Mouse (Mus musculus) stomach, embryonic 15.5 days (tissue): ENCODE measurements at regions not wholly inside any gene's neighbourhood (a gene's known extent, or its start where the extent isn't known, plus 50 kb on each side); places are given as distances from the start of the nearest gene placed in this dataset.
A peak's percentile ranks its signal among the peaks of the same experiment; 100 is the strongest.

ENCODE experiments used
- ATAC-seq: fragments of 200-750 bp; cut with Nextera tagmentation; 2 replicates; pipeline ENCODE4 v1.8.0; 2017; ENCODE audit warnings: low read depth, moderate number of reproducible peaks, moderate TSS enrichment; ENCODE audit not compliant: insufficient read depth, low FRiP score
- H3K27ac ChIP-seq: fragments of 300-500 bp; sonication (generic); 2 replicates; pipeline ENCODE4 v1.5.1; 2015; ENCODE audit warnings: mild to moderate bottlenecking, inconsistent platforms
- H3K27me3 ChIP-seq: fragments of 300-500 bp; sonication (generic); replicated peaks from 2 replicates; pipeline ENCODE4 v1.6.1; 2015; ENCODE audit warnings: inconsistent platforms
- H3K36me3 ChIP-seq: fragments of 300-500 bp; sonication (generic); 2 replicates; pipeline ENCODE4 v1.6.1; 2015; ENCODE audit warnings: inconsistent platforms
- H3K4me1 ChIP-seq: fragments of 300-500 bp; sonication (generic); 2 replicates; pipeline ENCODE4 v1.6.1; 2015; ENCODE audit warnings: inconsistent platforms
- H3K4me2 ChIP-seq: fragments of 300-500 bp; sonication (generic); 2 replicates; pipeline ENCODE4 v1.6.1; 2015; ENCODE audit warnings: mild to moderate bottlenecking, inconsistent platforms
- H3K4me3 ChIP-seq: fragments of 300-500 bp; sonication (generic); replicated peaks from 2 replicates; pipeline ENCODE4 v1.5.1; 2015; ENCODE audit warnings: inconsistent platforms
- H3K9ac ChIP-seq: fragments of 300-500 bp; sonication (generic); 2 replicates; pipeline ENCODE4 v1.6.1; 2015; ENCODE audit warnings: inconsistent platforms
- H3K9me3 ChIP-seq: fragments of 300-500 bp; sonication (generic); 2 replicates; pipeline ENCODE4 v1.6.1; 2016; ENCODE audit warnings: inconsistent platforms
- WGBS: fragments of 180-500 bp; shearing (Covaris S2); methylation state at CpG from one replicate; pipeline ENCODE4 v1.1.7; 2015; 5-methylcytosine and 5-hydroxymethylcytosine counted together

- peak; percentile 80 for ATAC-seq
- Histone ChIP-seq H3K27me3 (peaks cover 22% of the 10 kb centered on the region), H3K4me2 (no peak overlapping the region)
Observed at GRCm38 (mm10) chr8:126135573-126135972, 140.6 kb downstream of the Kcnk1 start.

GRCm38 (mm10) chr8:126136946-126137345, 142.0 kb downstream of the Kcnk1 start:
- Histone ChIP-seq H3K36me3 (no peaks in the 10 kb centered on the region), H3K27ac (no peak overlapping the region), H3K9me3 (no peaks in the 10 kb centered on the region), H3K4me1 (peaks cover 24% of the 10 kb centered on the region), H3K9ac (no peak overlapping the region), H3K27me3 (peaks cover 22% of the 10 kb centered on the region), H3K4me2 (no peak overlapping the region), H3K4me3 (no peak overlapping the region)
- WGBS = 78% methylated on average over 3 of the region's 3 CpGs
- no peak for ATAC-seq

More at GRCm38 (mm10) chr8:126135573-126135972, 140.6 kb downstream of the Kcnk1 start:
- no peaks in the 10 kb centered on the region for H3K9me3 ChIP-seq
- 55% methylated on average over 3 of the region's 3 CpGs for WGBS
- no peak overlapping the region for H3K9ac ChIP-seq
- peaks cover 24% of the 10 kb centered on the region for H3K4me1 ChIP-seq
- no peak overlapping the region for H3K4me3 ChIP-seq
- no peaks in the 10 kb centered on the region for H3K36me3 ChIP-seq
- H3K27ac ChIP-seq = no peak overlapping the region

DNA sequence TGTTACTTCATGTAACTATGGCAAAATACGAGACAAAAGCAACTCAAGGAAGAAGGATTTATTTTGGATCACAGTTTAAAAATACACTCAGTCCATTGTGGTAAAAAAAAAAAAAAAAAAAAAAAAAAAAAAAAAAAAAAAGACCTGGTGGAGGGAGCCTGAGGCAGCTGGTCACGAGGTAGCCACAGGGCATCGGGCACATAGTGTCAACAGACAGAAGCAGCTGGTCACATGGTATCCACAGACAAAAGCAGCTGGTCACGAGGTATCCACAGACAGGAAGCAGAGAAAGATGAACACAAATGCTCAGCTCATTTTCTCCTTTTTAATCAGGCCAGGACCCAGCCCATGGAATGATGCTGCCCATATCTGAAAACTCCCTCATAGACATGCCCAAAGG, 142.5 kb downstream of the Kcnk1 start:
- no peak for ATAC-seq
- Histone ChIP-seq H3K9ac (no peak overlapping the region), H3K4me1 (peaks cover 24% of the 10 kb centered on the region), H3K36me3 (no peaks in the 10 kb centered on the region), H3K4me2 (no peak overlapping the region), H3K27ac (no peak overlapping the region), H3K27me3 (peaks cover 22% of the 10 kb centered on the region), H3K4me3 (no peak overlapping the region), H3K9me3 (no peaks in the 10 kb centered on the region)
- WGBS = 68% methylated on average over 4 of the region's 4 CpGs

- peak overlapping the region; percentile 97 for H3K4me2 ChIP-seq
- no peak overlapping the region for H3K27ac ChIP-seq
- H3K9ac ChIP-seq = peak overlapping the region; percentile 12; the same call in 1 of the 2 replicates
- H3K27me3 ChIP-seq = peaks cover 22% of the 10 kb centered on the region
- H3K4me1 ChIP-seq = peaks cover 24% of the 10 kb centered on the region
- no peaks in the 10 kb centered on the region for H3K36me3 ChIP-seq
- peak overlapping the region; percentile 54 for H3K4me3 ChIP-seq
- no peaks in the 10 kb centered on the region for H3K9me3 ChIP-seq
- peak; percentile 18; the same call in 1 of the 2 replicates for ATAC-seq
- WGBS = under 1% methylated on average over 81 of the region's 95 CpGs
Observed at GRCm38 (mm10) chr8:126138645-126139545, 143.9 kb downstream of the Kcnk1 start.

- no peak for ATAC-seq
- Histone ChIP-seq H3K4me1 (peaks cover 24% of the 10 kb centered on the region), H3K27ac (no peak overlapping the region), H3K9ac (no peak overlapping the region), H3K36me3 (no peaks in the 10 kb centered on the region), H3K9me3 (no peaks in the 10 kb centered on the region), H3K4me2 (peak overlapping the region; percentile 97), H3K4me3 (peak overlapping the region; percentile 54), H3K27me3 (peaks cover 22% of the 10 kb centered on the region)
- 24% methylated on average over 11 of the region's 11 CpGs for WGBS
Observed at GRCm38 (mm10) chr8:126139546-126139870, 144.5 kb downstream of the Kcnk1 start.

DNA sequence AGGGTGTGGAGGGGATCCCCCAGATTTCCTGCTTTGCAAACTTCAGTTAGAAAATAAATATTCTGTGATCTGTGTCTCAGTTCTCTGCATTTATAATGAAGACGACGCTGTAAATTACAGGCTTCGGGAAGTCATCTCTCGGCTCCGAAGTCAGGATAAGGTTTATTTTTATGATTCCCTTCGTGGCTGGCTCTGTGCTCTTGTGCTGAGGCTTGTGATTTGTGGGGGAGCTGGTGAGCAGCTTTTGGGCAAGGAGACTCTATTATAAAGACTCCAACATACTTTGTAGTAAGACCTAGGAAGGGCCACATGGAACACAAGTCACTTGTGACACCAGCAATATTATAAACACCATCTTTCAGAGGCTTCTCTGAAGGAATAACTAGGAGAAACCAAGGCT, 146.0 kb downstream of the Kcnk1 start:
- peaks cover 22% of the 10 kb centered on the region for H3K27me3 ChIP-seq
- no peak overlapping the region for H3K27ac ChIP-seq
- peaks cover 13% of the 10 kb centered on the region for H3K4me1 ChIP-seq
- no peak overlapping the region for H3K4me3 ChIP-seq
- H3K36me3 ChIP-seq = no peaks in the 10 kb centered on the region
- no peak overlapping the region for H3K4me2 ChIP-seq
- no peak for ATAC-seq
- 79% methylated on average over 6 of the region's 6 CpGs for WGBS
- no peaks in the 10 kb centered on the region for H3K9me3 ChIP-seq
- H3K9ac ChIP-seq = no peak overlapping the region

DNA sequence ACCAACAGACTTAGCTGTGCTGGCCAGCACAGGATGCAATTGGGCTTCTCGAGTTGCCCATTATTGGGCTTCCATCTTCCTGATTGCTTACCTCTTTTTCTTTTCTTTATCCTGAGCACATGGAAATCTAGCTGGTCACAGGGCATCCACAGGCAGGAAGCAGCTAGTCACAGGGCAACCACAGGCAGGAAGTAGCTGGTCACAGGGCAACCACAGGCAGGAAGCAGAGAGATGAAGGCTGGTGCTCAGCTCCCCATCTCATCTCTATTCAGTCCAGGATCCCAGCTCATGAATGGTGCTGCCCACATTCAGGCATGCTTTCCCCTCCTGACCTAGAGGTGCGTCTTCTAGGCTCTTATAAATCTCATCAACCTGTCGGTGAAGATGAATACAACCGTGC, 146.8 kb upstream of the Slc35f3 start:
- 65% methylated on average over 4 of the region's 4 CpGs for WGBS
- Histone ChIP-seq H3K4me1 (peaks cover 7% of the 10 kb centered on the region; the same call in 1 of the 2 replicates), H3K27ac (no peak overlapping the region), H3K4me2 (no peak overlapping the region), H3K9me3 (no peaks in the 10 kb centered on the region), H3K9ac (no peak overlapping the region), H3K4me3 (no peak overlapping the region), H3K36me3 (no peaks in the 10 kb centered on the region), H3K27me3 (0 out of 2 replicates have a peak, but pooled peaks cover 3% of the 10 kb centered on the region)
- no peak for ATAC-seq

DNA sequence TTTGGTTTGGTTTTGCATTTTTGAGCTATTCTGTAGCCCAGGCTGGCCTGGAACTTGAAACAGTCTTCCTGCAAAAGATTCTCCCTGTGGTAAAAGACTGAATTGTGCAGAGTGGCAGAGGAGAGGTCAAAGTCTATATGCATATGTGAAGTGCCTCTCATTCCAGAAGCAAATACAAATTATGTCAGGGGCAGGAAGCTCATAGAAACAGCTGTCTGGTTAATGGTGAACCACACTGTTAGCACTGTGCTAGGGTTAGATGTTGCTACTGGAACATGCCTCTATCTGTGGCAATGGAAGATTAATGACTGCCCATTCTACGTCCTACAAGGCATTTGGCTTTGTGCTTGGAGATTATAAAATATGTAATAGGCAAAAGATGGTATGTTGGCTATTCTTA, 144.4 kb upstream of the Slc35f3 start:
- WGBS = 40% methylated on average over 1 of the region's 1 CpGs
- peak; percentile 45; the same call in 1 of the 2 replicates for ATAC-seq
- no peak overlapping the region for H3K9ac ChIP-seq
- H3K9me3 ChIP-seq = no peaks in the 10 kb centered on the region
- no peak overlapping the region for H3K4me2 ChIP-seq
- H3K4me3 ChIP-seq = no peak overlapping the region
- H3K36me3 ChIP-seq = no peaks in the 10 kb centered on the region
- H3K27me3 ChIP-seq = 0 out of 2 replicates have a peak, but pooled peaks cover 3% of the 10 kb centered on the region
- no peak overlapping the region for H3K27ac ChIP-seq
- peaks cover 7% of the 10 kb centered on the region; the same call in 1 of the 2 replicates for H3K4me1 ChIP-seq

DNA sequence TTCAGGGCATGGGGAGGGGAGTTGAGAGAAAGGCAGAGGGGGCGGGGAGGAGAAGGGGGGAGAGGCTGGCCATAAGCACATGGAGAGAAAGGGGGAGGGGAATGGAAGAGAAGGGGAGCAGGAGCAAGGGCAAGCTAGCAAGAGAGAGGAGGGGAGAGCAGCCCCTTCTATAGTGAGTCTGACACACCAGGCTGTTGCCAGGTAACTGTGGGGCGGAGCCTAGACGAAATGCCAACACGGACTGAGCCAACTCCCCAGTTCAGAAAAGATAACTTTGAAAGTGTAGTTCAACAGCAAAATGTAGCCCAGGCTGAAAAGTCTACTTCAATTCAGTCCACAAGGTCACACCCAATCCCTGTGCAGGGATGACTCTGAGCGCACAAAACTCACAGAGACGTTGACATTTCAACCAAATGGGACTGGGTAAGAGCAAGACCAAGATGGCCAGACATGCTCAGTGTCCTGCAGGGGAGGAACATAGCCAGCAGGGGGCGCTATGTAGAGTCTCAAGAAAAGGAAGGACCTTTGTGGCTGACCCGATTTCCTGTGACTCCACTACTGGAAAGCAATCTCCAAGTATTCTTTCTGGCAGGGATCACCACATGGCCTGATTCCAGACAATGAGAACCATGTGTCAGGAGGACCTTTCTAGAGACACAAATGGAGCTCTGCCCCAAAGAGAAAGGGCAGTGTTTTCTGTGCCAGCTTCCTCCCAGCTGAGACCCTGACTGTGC, 140.7 kb upstream of the Slc35f3 start:
- no peaks in the 10 kb centered on the region for H3K9me3 ChIP-seq
- WGBS = 61% methylated on average over 8 of the region's 8 CpGs
- peak; percentile 61 for ATAC-seq
- no peaks in the 10 kb centered on the region for H3K36me3 ChIP-seq
- H3K4me3 ChIP-seq = no peak overlapping the region
- H3K27me3 ChIP-seq = no peaks in the 10 kb centered on the region
- H3K4me1 ChIP-seq = peaks cover 7% of the 10 kb centered on the region; the same call in 1 of the 2 replicates
- H3K4me2 ChIP-seq = no peak overlapping the region
- no peak overlapping the region for H3K27ac ChIP-seq
- H3K9ac ChIP-seq = no peak overlapping the region

GRCm38 (mm10) chr8:126159485-126159884, 138.9 kb upstream of the Slc35f3 start:
- Histone ChIP-seq H3K9me3 (no peaks in the 10 kb centered on the region), H3K27me3 (no peaks in the 10 kb centered on the region), H3K27ac (no peak overlapping the region), H3K36me3 (no peaks in the 10 kb centered on the region), H3K4me1 (no peaks in the 10 kb centered on the region), H3K4me2 (no peak overlapping the region), H3K4me3 (no peak overlapping the region), H3K9ac (no peak overlapping the region)
- 97% methylated on average over 4 of the region's 4 CpGs for WGBS
- no peak for ATAC-seq

DNA sequence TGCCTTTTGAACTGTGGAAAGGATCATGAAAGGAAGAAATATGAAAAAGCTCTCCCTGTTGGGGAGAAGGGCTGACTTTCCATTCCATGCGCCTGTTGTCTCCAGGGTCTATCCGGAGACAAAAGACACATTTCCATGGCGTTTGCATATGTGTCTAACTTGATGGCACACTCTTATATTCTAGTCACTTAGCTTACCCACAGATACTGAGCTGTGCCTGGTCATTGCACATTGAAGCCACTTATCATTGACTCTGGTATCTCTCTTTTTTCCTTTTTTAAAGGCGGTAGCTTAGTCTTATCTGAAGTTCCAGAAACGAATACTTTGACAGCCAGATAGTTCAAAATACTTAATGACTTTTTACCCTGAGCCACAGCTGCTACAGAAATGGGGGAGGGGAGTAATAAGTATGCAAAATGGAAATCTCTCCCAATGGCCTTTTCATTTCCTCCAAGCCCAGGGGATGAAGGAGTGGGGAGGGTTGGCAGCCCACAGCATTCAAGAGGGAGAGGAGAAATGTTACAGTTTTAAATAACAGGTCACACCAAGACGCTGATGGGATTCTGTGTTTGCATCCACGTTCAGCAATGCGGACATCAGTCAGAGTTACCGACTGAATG, 137.9 kb upstream of the Slc35f3 start:
- WGBS = 54% methylated on average over 9 of the region's 9 CpGs
- H3K9me3 ChIP-seq = no peaks in the 10 kb centered on the region
- H3K4me1 ChIP-seq = no peaks in the 10 kb centered on the region
- no peaks in the 10 kb centered on the region for H3K27me3 ChIP-seq
- H3K36me3 ChIP-seq = no peaks in the 10 kb centered on the region
- no peak overlapping the region for H3K27ac ChIP-seq
- no peak for ATAC-seq
- no peak overlapping the region for H3K4me2 ChIP-seq
- H3K9ac ChIP-seq = no peak overlapping the region
- H3K4me3 ChIP-seq = no peak overlapping the region
